ENCODE assay signal across 13 mouse cellular contexts in the genomic region with DNA sequence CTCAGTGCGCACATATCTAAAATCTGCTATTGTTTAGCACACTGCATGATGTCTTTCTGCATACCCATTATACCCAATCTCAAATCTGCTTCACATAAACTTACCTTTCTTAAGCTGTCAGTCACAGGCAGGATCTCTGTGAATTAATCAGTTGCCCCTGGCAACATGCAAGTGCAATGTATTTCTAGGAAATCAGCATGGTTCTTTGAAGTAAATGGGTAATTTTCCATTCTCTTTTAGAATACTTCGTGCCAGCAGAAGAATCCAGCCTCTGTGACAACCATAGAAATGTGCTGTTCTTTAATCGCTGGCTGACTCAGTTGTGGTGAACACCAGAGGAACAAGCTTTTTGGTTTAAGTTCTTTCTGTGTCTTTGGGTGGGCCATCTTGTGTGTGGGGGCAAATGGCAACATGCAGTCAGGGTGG.
DNase-seq lines count a peak whose midpoint lies in the region; ATAC-seq lines count a peak whose summit lies in the region.
"Had no signal": no experiment of that assay in that cellular context is flagged by ENCODE, and none has a peak within 500 bp of the region (broad histone marks: within the 10 kb centered on the region; RNA-seq: fewer than 3 reads in every experiment).

No protein-coding gene starts in this region.

- H3K4me1 ChIP-seq in hindbrain, embryonic 11.5 days (replicated peaks; ENCODE audit: control insufficient read depth, insufficient read depth, low read length) = no peaks in the 10 kb centered on the region
- H3K4me1 ChIP-seq in midbrain, embryonic 13.5 days (replicated peaks) = peaks cover 9% of the 10 kb centered on the region; the same call in 1 of the 2 replicates
- H3K4me1 ChIP-seq: megakaryocyte, embryonic 14.5 days had no signal

- H3K4me2 ChIP-seq in hindbrain, embryonic 11.5 days (replicated peaks; ENCODE audit: low read depth, low read length) = no peak overlapping the region; the same call in 1 of the 2 replicates
- H3K4me2 ChIP-seq in midbrain, embryonic 13.5 days (replicated peaks) = no peak overlapping the region

- H3K9ac ChIP-seq in hindbrain, embryonic 11.5 days (ENCODE audit: low read depth, low read length) = no peak overlapping the region
- H3K9ac ChIP-seq in midbrain, embryonic 13.5 days (replicated peaks) = no peak overlapping the region

- no peak overlapping the region for H3K27ac ChIP-seq in hindbrain, embryonic 11.5 days (ENCODE audit: low read depth, low read length)
- peak overlapping the region; percentile 39; the same call in 1 of the 2 replicates for H3K27ac ChIP-seq in midbrain, embryonic 13.5 days

- H3K27me3 ChIP-seq in hindbrain, embryonic 11.5 days (ENCODE audit: control insufficient read depth, insufficient read depth, low read length) = no peaks in the 10 kb centered on the region
- H3K27me3 ChIP-seq in midbrain, embryonic 13.5 days = no peaks in the 10 kb centered on the region
- H3K27me3 ChIP-seq: CH12.LX; megakaryocyte, embryonic 14.5 days had no signal

- H3K9me3 ChIP-seq in hindbrain, embryonic 11.5 days (ENCODE audit: control insufficient read depth, low read length) = no peaks in the 10 kb centered on the region
- no peaks in the 10 kb centered on the region for H3K9me3 ChIP-seq in midbrain, embryonic 13.5 days
- H3K9me3 ChIP-seq: megakaryocyte, embryonic 14.5 days had no signal

- no peaks in the 10 kb centered on the region for H3K36me3 ChIP-seq in hindbrain, embryonic 11.5 days (ENCODE audit: control insufficient read depth, insufficient read depth, low read length)
- H3K36me3 ChIP-seq in midbrain, embryonic 13.5 days = no peaks in the 10 kb centered on the region

- DNase-seq in layer of hippocampus, adult 18-20 months (ENCODE audit: low spot score in 2 of 2) = peak; percentile 28 to 67
- DNase-seq in layer of hippocampus, adult 9-10 months (ENCODE audit: low spot score) = no peak
- peak; percentile 19 for DNase-seq in embryo, embryonic 11 days
- DNase-seq in hindbrain, embryonic 11.5 days (ENCODE audit: low spot score) = peak; percentile 18
- DNase-seq in gastrocnemius, adult 8-10 months (ENCODE audit: low spot score in 2 of 2) = no peak
- no peak for DNase-seq in ovary, adult 18-20 months (ENCODE audit: low spot score)
- DNase-seq in cerebellum, postnatal 25 days = no peak
- DNase-seq: cerebellum, adult 11-12 months; liver; thymus, adult 2 months had no signal

- peak; percentile 86 for ATAC-seq in hindbrain, embryonic 11.5 days (ENCODE audit: low FRiP score)
- peak; percentile 93 for ATAC-seq in midbrain, embryonic 13.5 days

- H3K4me3 ChIP-seq in hindbrain, embryonic 11.5 days (ENCODE audit: low read depth, low read length) = no peak overlapping the region
- H3K4me3 ChIP-seq in midbrain, embryonic 13.5 days (replicated peaks) = no peak overlapping the region
- H3K4me3 ChIP-seq: megakaryocyte, embryonic 14.5 days had no signal

- WGBS in hindbrain, embryonic 11.5 days = 45% methylated on average over 3 of the region's 3 CpGs
- 25% methylated on average over 3 of the region's 3 CpGs for WGBS in midbrain, embryonic 13.5 days

Comparison
In these comparisons a context has a peak if more than half of its experiments do, and no peak if none do; other contexts are left out.
1. DNase-seq: peak in layer of hippocampus, adult 18-20 months (2 of 2), embryo, embryonic 11 days (single experiment) and hindbrain, embryonic 11.5 days (single experiment); none in layer of hippocampus, adult 9-10 months (single experiment), gastrocnemius, adult 8-10 months (0 of 2), ovary, adult 18-20 months (single experiment) and cerebellum, postnatal 25 days (0 of 2).